In genomic region chr9:62185516-62186280, GRCm38 (mm10) we compare ENCODE assay signal across 21 mouse cellular contexts.
DNase-seq lines count a peak whose midpoint lies in the region; ATAC-seq and TF ChIP-seq lines count a peak whose summit lies in the region.
"Had no signal": no experiment of that assay in that cellular context is flagged by ENCODE, and none has a peak within 500 bp of the region (broad histone marks: within the 10 kb centered on the region; RNA-seq: fewer than 3 reads in every experiment).

No protein-coding gene starts in this region.

- no peak for ATAC-seq in midbrain, postnatal 0 days (ENCODE audit: low FRiP score)
- ATAC-seq in midbrain, embryonic 13.5 days, result no peak
- ATAC-seq: liver, embryonic 12.5 days had no signal

- DNase-seq in midbrain, postnatal 0 days (ENCODE audit: low spot score), result peak; percentile 35
- peak; percentile 24 for DNase-seq in adrenal gland, postnatal 25 days
- peak; percentile 28 for DNase-seq in cerebellum, adult 8-10 months
- DNase-seq in heart, postnatal 36 days, result no peak
- DNase-seq in right cerebral cortex, postnatal 10 days (ENCODE audit: low spot score in 2 of 2), result no peak
- no peak for DNase-seq in gastrocnemius, adult 18-20 months (ENCODE audit: low spot score)
- DNase-seq: gastrocnemius, adult 2 months; heart, postnatal 10 days; kidney, adult 9 months; kidney, postnatal 25 days; lung, adult 2 months; lung, postnatal 36 days; right cerebral cortex, postnatal 14 days; thymus, postnatal 4 days had no signal

- H3K36me3 ChIP-seq in midbrain, postnatal 0 days (ENCODE audit: insufficient read depth, low read length), result no peaks in the 10 kb centered on the region
- H3K36me3 ChIP-seq in midbrain, embryonic 13.5 days, result no peaks in the 10 kb centered on the region
- H3K36me3 ChIP-seq: embryonic facial prominence, embryonic 15.5 days; forebrain, embryonic 10.5 days; hindbrain, embryonic 13.5 days; limb, embryonic 12.5 days; liver, embryonic 12.5 days had no signal

- H3K4me2 ChIP-seq in midbrain, postnatal 0 days (ENCODE audit: low read depth, low read length, poor library complexity, severe bottlenecking), result no peak overlapping the region
- no peak overlapping the region for H3K4me2 ChIP-seq in midbrain, embryonic 13.5 days (replicated peaks)
- H3K4me2 ChIP-seq: embryonic facial prominence, embryonic 15.5 days; heart, embryonic 11.5 days; hindbrain, embryonic 13.5 days; limb, embryonic 12.5 days; liver, embryonic 12.5 days had no signal

- no peak for TF ChIP-seq CTCF in midbrain, postnatal 0 days (IDR thresholded peaks at IDR 0.05)

- peaks cover 6% of the 10 kb centered on the region; the same call in 1 of the 2 replicates for H3K4me1 ChIP-seq in midbrain, postnatal 0 days (ENCODE audit: insufficient read depth, low read length)
- H3K4me1 ChIP-seq in midbrain, embryonic 13.5 days (replicated peaks), result peaks cover 38% of the 10 kb centered on the region
- H3K4me1 ChIP-seq: liver, embryonic 12.5 days had no signal

- H3K9me3 ChIP-seq in midbrain, postnatal 0 days (ENCODE audit: low read length), result no peaks in the 10 kb centered on the region
- no peaks in the 10 kb centered on the region for H3K9me3 ChIP-seq in midbrain, embryonic 13.5 days
- H3K9me3 ChIP-seq: embryonic facial prominence, embryonic 15.5 days; forebrain, embryonic 10.5 days; hindbrain, embryonic 13.5 days; limb, embryonic 12.5 days; liver, embryonic 12.5 days had no signal

- no peak overlapping the region for H3K27ac ChIP-seq in midbrain, postnatal 0 days (ENCODE audit: low read depth, low read length)
- no peak overlapping the region for H3K27ac ChIP-seq in midbrain, embryonic 13.5 days
- H3K27ac ChIP-seq: embryonic facial prominence, embryonic 15.5 days; forebrain, embryonic 10.5 days; gastrocnemius, adult 2 months; hindbrain, embryonic 13.5 days; limb, embryonic 12.5 days; liver, embryonic 12.5 days had no signal

- no peaks in the 10 kb centered on the region for H3K27me3 ChIP-seq in midbrain, postnatal 0 days (ENCODE audit: insufficient read depth, low read length)
- H3K27me3 ChIP-seq in midbrain, embryonic 13.5 days, result no peaks in the 10 kb centered on the region
- H3K27me3 ChIP-seq: embryonic facial prominence, embryonic 15.5 days; hindbrain, embryonic 13.5 days had no signal

- 38% methylated on average over 7 of the region's 7 CpGs for WGBS in midbrain, postnatal 0 days
- whole genome bisulfite sequencing in midbrain, embryonic 13.5 days, result 35% methylated on average over 7 of the region's 7 CpGs

- no peak overlapping the region for H3K9ac ChIP-seq in midbrain, postnatal 0 days (replicated peaks; ENCODE audit: low read length, poor library complexity, severe bottlenecking)
- H3K9ac ChIP-seq in midbrain, embryonic 13.5 days (replicated peaks), result no peak overlapping the region
- H3K9ac ChIP-seq: embryonic facial prominence, embryonic 15.5 days; hindbrain, embryonic 13.5 days; limb, embryonic 12.5 days; liver, embryonic 12.5 days had no signal

- no peak overlapping the region for H3K4me3 ChIP-seq in midbrain, postnatal 0 days (ENCODE audit: low read depth, low read length)
- no peak overlapping the region for H3K4me3 ChIP-seq in midbrain, embryonic 13.5 days (replicated peaks)
- H3K4me3 ChIP-seq: embryonic facial prominence, embryonic 15.5 days; forebrain, embryonic 10.5 days; gastrocnemius, adult 2 months; hindbrain, embryonic 13.5 days; limb, embryonic 12.5 days; liver, embryonic 12.5 days had no signal

- intact Hi-C loops in heart, postnatal 36 days (cut with DNase I), result no loop called here

Comparison
In these comparisons a context has a peak if more than half of its experiments do, and no peak if none do; other contexts are left out.
1. DNase-seq: peak in midbrain, postnatal 0 days (single experiment), adrenal gland, postnatal 25 days (single experiment) and cerebellum, adult 8-10 months (single experiment); none in heart, postnatal 36 days (0 of 2), right cerebral cortex, postnatal 10 days (0 of 2) and gastrocnemius, adult 18-20 months (single experiment).